Mouse (Mus musculus) brain, adult 2 months (tissue): ENCODE measurements around the gene Ap3b2.
A peak's percentile ranks its signal among the peaks of the same experiment; 100 is the strongest.

Source experiments
- DNase-seq: peaks from one replicate; pipeline ENCODE4 v3.0.0; 2011; ENCODE audit warnings: low read depth, low spot score

Ap3b2 gene

GRCm38 (mm10) chr7:81476833-81477232 lies 16.9 kb downstream of the Ap3b2 start:
- DNase-seq = no peak

DNA sequence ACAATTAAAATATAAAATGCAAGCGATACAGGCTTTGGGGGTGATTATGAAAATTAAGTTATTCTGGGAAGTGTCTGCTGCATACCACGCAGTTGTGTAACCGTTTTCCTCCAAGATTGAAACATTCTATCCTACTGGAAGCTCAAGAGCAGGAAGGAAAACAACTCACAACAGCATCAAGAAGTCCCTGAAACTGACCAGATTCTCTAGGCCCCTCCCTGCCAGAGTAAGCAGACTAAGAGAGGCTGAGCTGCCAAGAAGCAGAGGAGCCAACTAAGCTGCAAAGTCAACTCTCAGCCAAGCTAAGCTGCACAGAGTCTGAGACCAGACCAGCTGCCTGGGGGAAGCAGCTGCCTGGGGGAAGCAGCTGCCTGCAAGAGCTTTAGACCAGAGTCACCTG lies 18.5 kb downstream of the Ap3b2 start:
- peak; percentile 79 for DNase-seq

- peak; percentile 71 for DNase-seq
Measured at GRCm38 (mm10) chr7:81464906-81465450, 28.7 kb downstream of the Ap3b2 start.

GRCm38 (mm10) chr7:81464116-81464515 lies 29.6 kb downstream of the Ap3b2 start:
- DNase-seq = no peak

GRCm38 (mm10) chr7:81462815-81463214 lies 30.9 kb downstream of the Ap3b2 start:
- peak; percentile 53 for DNase-seq

GRCm38 (mm10) chr7:81455155-81455651 lies 38.5 kb downstream of the Ap3b2 start, which contains the start of gene Cpeb1:
Gene Cpeb1, minus strand, starts transcription at chr7:81455465.
- peak; percentile 90 for DNase-seq

- peak; percentile 75 for DNase-seq
Measured at GRCm38 (mm10) chr7:81454331-81455039, 39.2 kb downstream of the Ap3b2 start.

DNA sequence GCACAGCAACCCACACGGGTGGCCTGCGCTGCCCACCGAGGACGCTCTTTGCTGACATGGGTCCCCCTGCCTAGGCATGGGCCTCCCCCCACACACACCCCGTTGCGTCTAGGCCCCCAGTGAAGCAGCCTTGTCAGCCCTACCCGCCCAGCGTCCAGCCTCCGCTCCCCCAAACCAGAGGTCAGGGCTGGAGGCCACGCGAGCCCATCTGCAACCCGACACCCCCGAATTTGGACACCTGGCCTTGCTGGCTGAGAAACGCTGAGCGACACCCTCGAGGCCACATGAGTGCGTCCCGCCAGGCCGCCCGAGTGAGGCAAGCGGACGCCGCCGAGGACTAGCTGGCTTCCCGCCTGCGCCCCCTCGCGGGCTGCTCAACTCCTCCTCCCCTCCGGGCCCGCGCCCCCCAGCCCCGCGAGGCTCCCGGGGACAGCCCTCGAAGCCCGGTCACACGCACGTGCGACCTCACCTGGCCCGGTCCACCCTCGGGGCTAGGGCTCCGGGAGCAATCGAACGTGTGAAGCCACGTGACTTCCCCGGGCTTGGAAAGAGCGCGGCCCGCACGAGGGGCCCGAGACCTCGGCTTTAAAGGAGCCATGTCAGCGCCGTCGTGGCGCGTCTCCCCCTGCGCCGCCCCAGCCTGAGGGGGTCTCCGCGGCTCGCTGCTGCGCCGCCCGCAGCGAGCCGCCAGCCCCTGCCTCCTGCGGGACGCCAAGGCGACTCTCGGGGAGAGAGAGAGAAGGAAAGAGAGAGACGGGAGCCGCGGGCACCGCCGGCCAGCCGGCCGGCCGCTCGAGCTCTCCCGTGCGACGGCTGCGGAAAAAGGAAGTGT lies 40.1 kb downstream of the Ap3b2 start:
- peak; percentile 50 for DNase-seq

GRCm38 (mm10) chr7:81452971-81453441 lies 40.7 kb downstream of the Ap3b2 start:
- DNase-seq = peak; percentile 58
